Mouse (Mus musculus): ENCODE data around the gene Rbm20. TPM values are rescaled to one million over a fixed set of nuclear protein-coding genes. Genes with fewer than 3 reads are reported as not detected.

Rbm20 gene
- total RNA-seq, 2 experiments from 2014 or later = 2.9 to 3.8 TPM

DNA sequence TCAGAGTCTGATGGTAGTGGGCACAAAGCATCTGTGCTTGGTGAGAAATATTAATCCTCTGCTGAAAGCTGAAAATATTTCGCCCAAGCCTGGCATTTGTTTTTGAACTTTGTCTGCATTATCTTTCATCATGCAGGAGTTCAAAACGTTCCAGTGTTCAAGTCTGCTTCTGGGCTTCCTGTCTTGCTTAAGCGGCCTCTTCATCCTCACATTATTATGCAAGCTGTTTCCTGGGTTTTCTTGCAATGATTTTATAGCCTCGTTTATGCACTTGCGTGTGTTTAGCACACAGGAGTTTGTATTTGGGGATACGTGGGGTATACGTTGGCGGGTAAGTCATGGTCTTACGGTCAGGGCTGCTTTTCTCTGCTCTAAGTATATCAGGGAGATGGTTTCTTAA, 211.2 kb downstream of the Rbm20 start:
- DNase-seq (ENCODE audit: low spot score in 2 of 2) = no peak
- intact Hi-C loops (cut with DNase I) = no loop called here

GRCm38 (mm10) chr19:53889555-53889954, 212.4 kb downstream of the Rbm20 start:
- intact Hi-C loops (cut with DNase I) = no loop called here
- DNase-seq (ENCODE audit: low spot score in 2 of 2) = no peak

GRCm38 (mm10) chr19:53890274-53890673, 213.2 kb downstream of the Rbm20 start:
- no peak for DNase-seq (ENCODE audit: low spot score in 2 of 2)
- intact Hi-C loops (cut with DNase I) = no loop called here

GRCm38 (mm10) chr19:53890781-53891251, 213.7 kb downstream of the Rbm20 start:
- no peak for DNase-seq (ENCODE audit: low spot score in 2 of 2)
- intact Hi-C loops (cut with DNase I) = no loop called here

GRCm38 (mm10) chr19:53891569-53891968, 214.5 kb downstream of the Rbm20 start:
- DNase-seq (ENCODE audit: low spot score in 2 of 2) = no peak
- intact Hi-C loops (cut with DNase I) = no loop called here

DNA sequence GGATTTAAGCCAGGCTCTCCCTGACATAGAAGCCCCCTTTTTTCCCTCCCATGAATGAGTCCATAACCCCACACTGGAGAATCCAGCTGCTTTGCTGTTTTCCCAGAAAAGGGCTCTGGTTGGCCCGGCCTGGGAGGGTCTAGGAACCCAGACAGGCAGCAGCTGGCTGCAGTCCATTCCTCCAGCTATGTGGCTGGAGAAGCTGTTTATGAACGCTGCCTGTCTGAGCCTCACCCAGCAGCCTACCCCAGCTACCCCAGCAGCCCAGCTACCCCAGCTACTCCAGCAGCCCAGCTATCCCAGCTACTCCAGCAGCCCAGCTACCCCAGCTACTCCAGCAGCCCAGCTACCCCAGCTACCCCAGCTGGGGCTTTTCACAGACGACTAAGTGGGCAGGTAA, 215.0 kb downstream of the Rbm20 start, which contains the start of gene Pdcd4:
Gene Pdcd4 (plus strand): TSS at position 171 of the 400 bp plus-strand sequence.
- intact Hi-C loops (cut with DNase I) = no loop called here
- no peak for DNase-seq (ENCODE audit: low spot score in 2 of 2)

DNA sequence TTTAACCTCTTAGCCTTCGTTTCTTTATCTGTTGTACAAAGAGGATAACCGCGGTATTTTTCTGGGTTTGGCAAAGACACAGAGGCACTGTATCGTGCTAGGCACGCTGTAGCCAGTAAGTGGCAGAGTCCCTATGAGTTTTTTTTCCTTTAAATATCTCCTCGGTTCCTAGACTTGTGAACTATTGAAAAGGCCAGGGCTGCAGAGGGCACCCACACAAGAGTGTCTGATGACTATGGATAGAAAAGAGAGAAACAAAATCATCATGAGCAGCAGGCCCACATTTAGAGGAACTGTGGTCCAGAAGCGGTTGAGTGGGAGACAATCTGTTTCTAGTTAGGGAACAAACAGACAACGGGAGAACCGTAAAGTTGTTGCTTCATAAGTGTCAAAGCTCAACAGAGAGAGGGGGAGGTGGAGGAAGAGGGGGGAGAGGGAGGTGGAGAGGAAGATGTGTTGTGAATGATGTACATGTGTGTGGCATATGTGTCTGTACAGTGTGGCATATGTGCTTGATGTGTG, 215.8 kb downstream of the Rbm20 start:
- intact Hi-C loops (cut with DNase I) = no loop called here
- peak in 1 of 2 experiments; percentile 54 for DNase-seq (ENCODE audit: low spot score in 2 of 2)

GRCm38 (mm10) chr19:53893711-53894171, 216.6 kb downstream of the Rbm20 start:
- DNase-seq (ENCODE audit: low spot score in 2 of 2) = no peak
- intact Hi-C loops (cut with DNase I) = no loop called here

DNA sequence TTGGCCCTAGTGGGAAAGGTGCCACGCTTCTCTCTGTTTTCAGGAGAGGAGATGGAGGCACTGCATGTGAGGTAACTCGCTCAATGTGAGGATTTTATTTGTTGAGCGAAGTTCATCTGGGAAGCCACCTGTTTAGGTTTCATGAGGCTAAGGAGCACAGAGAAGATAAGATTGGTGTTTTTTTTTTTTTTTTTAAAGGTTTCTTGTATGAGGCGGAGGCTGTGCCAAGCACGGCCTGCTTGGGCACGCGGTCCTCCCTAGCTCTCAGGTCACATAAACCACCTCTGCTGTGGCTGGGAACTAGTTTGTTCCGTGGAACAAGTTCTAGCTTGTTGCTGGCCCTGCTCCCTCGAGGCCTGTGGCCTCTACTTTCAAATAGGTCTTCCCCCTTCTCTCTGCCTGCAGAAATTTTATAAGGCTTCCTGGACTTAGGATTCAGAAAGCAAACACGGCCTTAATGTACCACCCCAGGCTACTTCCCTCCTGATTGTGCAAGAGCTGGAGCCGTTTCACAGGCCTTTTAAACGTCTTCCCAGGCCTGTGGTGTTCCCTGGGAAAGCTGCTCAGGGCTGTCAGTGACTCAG, 217.5 kb downstream of the Rbm20 start:
- DNase-seq (ENCODE audit: low spot score in 2 of 2) = no peak
- intact Hi-C loops (cut with DNase I) = no loop called here

DNA sequence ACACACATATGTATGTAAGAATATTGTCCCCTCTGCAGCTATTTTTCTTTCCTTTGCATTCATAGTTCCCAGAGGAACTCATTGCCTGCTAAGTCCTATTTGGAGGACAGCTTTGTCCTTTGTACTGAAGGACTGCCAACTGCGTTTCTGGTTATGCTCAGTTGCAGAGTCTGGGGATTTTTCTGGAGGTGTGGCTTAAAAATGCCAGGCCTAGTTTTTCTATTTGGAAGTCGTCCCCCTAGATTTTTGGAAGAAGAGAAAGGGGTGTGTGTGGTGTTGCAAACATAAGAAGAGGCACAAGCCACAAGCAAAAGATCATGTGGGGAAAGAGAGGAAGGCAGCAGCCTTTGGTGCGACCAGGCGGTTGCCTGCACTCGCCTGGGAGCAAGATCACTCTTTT, 220.9 kb downstream of the Rbm20 start:
- intact Hi-C loops (cut with DNase I) = no loop called here
- no peak for DNase-seq (ENCODE audit: low spot score in 2 of 2)

DNA sequence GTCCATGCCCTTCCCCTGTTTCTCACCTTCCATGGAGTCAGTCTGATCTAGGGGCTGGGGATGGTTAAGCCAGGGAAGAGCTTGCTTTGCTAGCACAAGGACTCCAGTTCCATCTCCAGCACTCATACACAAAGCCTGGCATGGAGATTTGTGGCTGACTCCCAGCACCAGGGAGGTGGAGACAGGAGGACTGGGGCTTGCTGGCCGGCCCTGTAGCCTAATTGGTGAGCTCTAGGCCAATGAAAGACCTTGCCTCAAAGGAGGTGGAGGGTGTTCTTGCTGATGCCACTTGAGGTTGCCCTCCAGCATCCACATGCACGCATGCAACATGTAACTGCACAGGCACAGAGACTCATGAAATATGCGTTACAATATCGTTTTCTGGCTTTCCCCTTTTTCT, 221.4 kb downstream of the Rbm20 start:
- no peak for DNase-seq (ENCODE audit: low spot score in 2 of 2)
- intact Hi-C loops (cut with DNase I) = no loop called here

- intact Hi-C loops (cut with DNase I) = no loop called here
- no peak for DNase-seq (ENCODE audit: low spot score in 2 of 2)
Observed at GRCm38 (mm10) chr19:53898970-53899900, 222.1 kb downstream of the Rbm20 start.

- intact Hi-C loops (cut with DNase I) = loop anchor here (5.0 kb wide), 1 partner anchor 48 kb away; no protein-coding TSS in a partner anchor
Observed at GRCm38 (mm10) chr19:53899941-53900610, 223.0 kb downstream of the Rbm20 start.

GRCm38 (mm10) chr19:53901931-53902738, 225.0 kb downstream of the Rbm20 start:
- no peak for DNase-seq (ENCODE audit: low spot score in 2 of 2)
- intact Hi-C loops (cut with DNase I) = loop anchor here (5.0 kb wide), 1 partner anchor 50 kb away; no protein-coding TSS in a partner anchor

More at GRCm38 (mm10) chr19:53899941-53900610, 223.0 kb downstream of the Rbm20 start:
- no peak for DNase-seq (ENCODE audit: low spot score in 2 of 2)

DNA sequence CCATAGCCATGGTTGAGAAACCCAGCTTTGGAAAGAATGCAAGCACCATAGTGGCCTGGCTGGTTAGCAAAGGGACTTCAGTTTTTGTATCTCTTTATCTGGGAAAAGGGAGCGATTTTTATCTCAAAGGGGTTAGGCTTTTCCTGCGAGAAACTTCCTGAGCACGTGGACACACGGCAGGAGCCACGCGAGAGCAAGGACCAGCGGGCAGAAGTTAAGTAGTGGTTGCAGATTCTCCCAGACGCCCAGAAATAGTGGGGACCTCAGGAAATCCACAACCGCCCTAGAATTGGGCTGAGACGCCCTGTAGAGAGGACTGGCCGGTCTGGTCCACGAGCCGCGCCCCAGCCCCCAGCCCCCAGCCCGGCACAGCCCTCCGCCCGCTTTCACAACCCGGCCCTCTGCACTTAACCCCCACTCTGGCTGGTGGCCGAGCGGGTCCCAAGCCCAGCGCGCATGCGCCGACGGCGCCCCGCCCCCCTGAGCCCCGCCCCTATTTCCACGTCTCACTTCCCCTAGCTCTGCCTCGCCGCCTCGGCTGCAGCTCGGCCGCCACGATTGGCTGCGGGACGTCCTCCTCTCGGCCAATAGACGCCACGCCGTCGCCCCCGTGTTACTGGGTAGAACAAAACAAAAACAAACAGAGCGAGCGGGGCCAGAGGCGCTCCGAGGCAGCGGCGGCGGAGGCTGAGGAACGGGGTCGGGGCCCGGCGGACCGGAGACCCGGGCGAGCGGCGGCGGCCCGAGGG, 225.8 kb downstream of the Rbm20 start:
- intact Hi-C loops (cut with DNase I) = loop anchor here (5.0 kb wide), 1 partner anchor 51 kb away; no protein-coding TSS in a partner anchor
- DNase-seq (ENCODE audit: low spot score in 2 of 2) = peak; percentile 96 to 97

DNA sequence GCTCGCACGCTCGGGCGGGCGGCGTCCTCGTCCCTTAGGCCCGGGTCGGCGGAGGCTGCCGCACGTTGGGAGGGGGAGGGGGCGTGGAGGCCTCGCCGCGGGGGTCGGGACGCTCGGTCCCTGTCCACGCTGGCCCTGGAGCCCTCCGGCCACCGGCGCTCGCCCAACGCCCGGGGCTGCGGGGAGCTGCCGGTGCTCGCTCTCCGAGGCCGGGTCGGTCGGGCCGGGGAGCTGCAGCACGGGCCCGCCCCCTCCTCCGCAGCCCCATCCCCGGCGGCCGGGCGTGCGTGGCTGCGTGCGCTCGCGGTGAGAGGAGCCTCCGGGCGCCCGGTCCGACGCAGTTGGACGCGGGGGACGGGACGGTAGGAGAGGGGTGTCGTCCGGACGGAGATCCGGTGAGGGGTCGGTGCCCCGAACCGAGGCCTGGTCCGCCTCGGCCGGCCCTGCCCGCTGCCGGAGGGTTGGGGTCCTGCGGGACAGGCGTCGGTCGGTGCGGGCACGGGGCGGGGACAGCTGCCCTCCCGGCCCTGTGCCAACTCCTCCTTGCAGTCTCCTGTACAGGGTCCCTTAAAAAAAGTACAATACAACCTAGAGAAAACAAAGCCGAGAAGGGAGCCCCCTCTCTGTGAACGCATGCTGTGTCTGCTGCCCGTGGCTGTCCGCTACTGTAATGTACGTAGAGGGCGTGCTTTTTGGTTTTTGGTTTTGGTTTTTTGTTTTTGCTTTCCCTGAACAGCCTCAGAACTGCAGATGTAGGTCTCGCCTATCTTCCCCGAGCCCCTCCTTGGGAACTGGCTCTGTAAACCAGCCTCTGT, 226.6 kb downstream of the Rbm20 start:
- peak; percentile 49 to 55 for DNase-seq (ENCODE audit: low spot score in 2 of 2)

More for the DNA sequence above, 226.6 kb downstream of the Rbm20 start:
- intact Hi-C loops (cut with DNase I) = loop anchor here (2.0 to 5.0 kb wide), 2 partner anchors 51 to 135 kb away; no protein-coding TSS in a partner anchor
